Mouse (Mus musculus): ENCODE data around the gene Ppp1r12b. TPM values are rescaled to one million over a fixed set of nuclear protein-coding genes. Genes with fewer than 3 reads are reported as not detected.

Ppp1r12b gene
- total and polyA plus RNA-seq, 3 experiments, result 4.7 to 7.8 TPM; not detected in 1

DNA sequence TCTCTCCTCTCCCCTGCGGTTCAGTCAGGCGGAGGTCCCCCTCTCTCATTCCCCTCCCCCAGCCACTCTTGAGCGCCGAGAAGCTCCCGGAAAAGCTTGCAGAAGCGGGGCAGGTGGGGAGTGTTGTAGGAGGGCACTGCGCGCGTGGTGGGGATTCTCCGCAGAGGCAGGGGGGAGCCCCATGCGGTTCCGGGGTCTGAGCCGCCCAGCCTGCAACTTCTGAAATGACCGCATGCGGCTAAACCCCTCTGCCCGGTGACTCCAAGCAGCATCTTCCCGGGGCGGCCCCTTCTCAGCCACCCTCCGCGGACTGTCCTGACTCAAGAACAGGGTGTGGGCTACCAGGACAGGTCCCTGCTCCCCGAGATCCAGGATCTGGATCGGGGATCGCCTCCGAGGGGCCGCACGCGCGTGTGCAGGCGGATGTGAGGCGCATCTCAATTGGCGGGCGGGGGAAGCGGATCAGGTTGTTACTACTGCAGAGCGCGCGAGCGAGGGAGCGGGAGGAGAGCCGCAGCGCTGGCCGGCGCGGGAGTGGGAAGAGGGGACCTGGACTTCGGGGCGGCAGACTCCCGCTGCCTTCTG, 246.8 kb downstream of the Ppp1r12b start:
- H3K27me3 ChIP-seq (ENCODE audit: control insufficient read depth in 1 of 2, insufficient read depth in 2 of 2, low read length in 2 of 2), result no peaks in the 10 kb centered on the region
- no peaks in the 10 kb centered on the region for H3K9me3 ChIP-seq (replicated peaks; ENCODE audit: insufficient read depth, low read length)
- DNase-seq (ENCODE audit: low read depth, low spot score), result no peak
- H3K27ac ChIP-seq (ENCODE audit: control insufficient read depth, low read depth, low read length), result no peak overlapping the region
- no peak overlapping the region for H3K4me3 ChIP-seq (ENCODE audit: control insufficient read depth in 1 of 2, insufficient read depth in 1 of 2, low read depth in 2 of 2, low read length in 2 of 2)
- H3K9ac ChIP-seq (ENCODE audit: control insufficient read depth, low read depth, low read length, poor library complexity, severe bottlenecking), result no peak overlapping the region
- TF ChIP-seq MYC (IDR thresholded peaks at IDR 0.05; ENCODE audit: low read depth, low read length) (no peak), E2F4 (IDR thresholded peaks at IDR 0.05; ENCODE audit: borderline replicate concordance, low read depth, low read length) (no peak), EP300 (IDR thresholded peaks at IDR 0.05; ENCODE audit: low read depth in 1 of 2, low read length in 2 of 2) (no peak), CHD1 (IDR thresholded peaks at IDR 0.05; ENCODE audit: low read depth, low read length) (no peak), SIN3A (IDR thresholded peaks at IDR 0.05; ENCODE audit: low read length) (no peak), POLR2AphosphoS2 (IDR thresholded peaks at IDR 0.05; ENCODE audit: low read length) (no peak), MAZ (IDR thresholded peaks at IDR 0.05; ENCODE audit: low read depth, low read length) (no peak), ZMIZ1 (IDR thresholded peaks at IDR 0.05; ENCODE audit: low read depth, low read length) (no peak), NRF1 (IDR thresholded peaks at IDR 0.05; ENCODE audit: insufficient read depth, low read depth, low read length, poor library complexity, severe bottlenecking) (no peak), ZKSCAN1 (IDR thresholded peaks at IDR 0.05; ENCODE audit: low read depth, low read length) (no peak), ZC3H11A (IDR thresholded peaks at IDR 0.05; ENCODE audit: low read depth, low read length) (no peak), TBP (IDR thresholded peaks at IDR 0.05; ENCODE audit: low read depth, low read length) (no peak), TAL1 (IDR thresholded peaks at IDR 0.05; ENCODE audit: low read length) (no peak), TCF12 (IDR thresholded peaks at IDR 0.05; ENCODE audit: low read depth, low read length) (no peak), GATA1 (IDR thresholded peaks at IDR 0.05; ENCODE audit: low read depth, low read length) (no peak), USF1 (IDR thresholded peaks at IDR 0.05; ENCODE audit: low read depth, low read length) (no peak), SMC3 (IDR thresholded peaks at IDR 0.05; ENCODE audit: low read depth, low read length) (no peak)
- peaks cover 0 to 8% of the 10 kb centered on the region in 2 experiments; a peak in 2 of 4 replicates for H3K36me3 ChIP-seq (ENCODE audit: control insufficient read depth in 1 of 2, insufficient read depth in 2 of 2, low read length in 2 of 2)
- H3K4me1 ChIP-seq (ENCODE audit: control insufficient read depth in 1 of 2, insufficient read depth in 2 of 2, low read length in 2 of 2), result peaks cover 2 to 10% of the 10 kb centered on the region in 2 experiments; a peak in 2 of 4 replicates
- H3K79me2 ChIP-seq (ENCODE audit: control insufficient read depth, insufficient read depth, low read length, poor library complexity), result no peaks in the 10 kb centered on the region

GRCm38 (mm10) chr1:134708274-134708673, 247.5 kb downstream of the Ppp1r12b start:
- Histone ChIP-seq H3K36me3 (ENCODE audit: control insufficient read depth in 1 of 2, insufficient read depth in 2 of 2, low read length in 2 of 2) (peaks cover 0 to 8% of the 10 kb centered on the region in 2 experiments; a peak in 2 of 4 replicates), H3K79me2 (ENCODE audit: control insufficient read depth, insufficient read depth, low read length, poor library complexity) (no peaks in the 10 kb centered on the region), H3K27ac (ENCODE audit: control insufficient read depth, low read depth, low read length) (no peak overlapping the region), H3K4me1 (ENCODE audit: control insufficient read depth in 1 of 2, insufficient read depth in 2 of 2, low read length in 2 of 2) (peaks cover 2 to 10% of the 10 kb centered on the region in 2 experiments; a peak in 2 of 4 replicates), H3K27me3 (ENCODE audit: control insufficient read depth in 1 of 2, insufficient read depth in 2 of 2, low read length in 2 of 2) (no peaks in the 10 kb centered on the region), H3K9ac (ENCODE audit: control insufficient read depth, low read depth, low read length, poor library complexity, severe bottlenecking) (no peak overlapping the region), H3K9me3 (replicated peaks; ENCODE audit: insufficient read depth, low read length) (no peaks in the 10 kb centered on the region), H3K4me3 (ENCODE audit: control insufficient read depth in 1 of 2, insufficient read depth in 1 of 2, low read depth in 2 of 2, low read length in 2 of 2) (no peak overlapping the region)
- TF ChIP-seq MYB (IDR thresholded peaks at IDR 0.05; ENCODE audit: low read depth, low read length) (no peak), TBP (IDR thresholded peaks at IDR 0.05; ENCODE audit: low read depth, low read length) (no peak), ZNF384 (IDR thresholded peaks at IDR 0.05; ENCODE audit: low read depth, low read length) (no peak), RCOR1 (IDR thresholded peaks at IDR 0.05; ENCODE audit: low read depth, low read length) (no peak), RAD21 (IDR thresholded peaks at IDR 0.05; ENCODE audit: low read depth, low read length) (no peak), POLR2AphosphoS2 (IDR thresholded peaks at IDR 0.05; ENCODE audit: low read length) (no peak), MAX (IDR thresholded peaks at IDR 0.05; ENCODE audit: low read length) (no peak), USF2 (IDR thresholded peaks at IDR 0.05; ENCODE audit: borderline replicate concordance in 1 of 2, insufficient read depth in 1 of 2, low read depth in 1 of 2, low read length in 2 of 2) (no peak), EP300 (IDR thresholded peaks at IDR 0.05; ENCODE audit: low read depth in 1 of 2, low read length in 2 of 2) (no peak)
- DNase-seq (ENCODE audit: low read depth, low spot score), result no peak

Data from MEL (cell line).